ENCODE assay signal across 19 mouse cellular contexts in genomic region chr4:97854779-97855178, GRCm38 (mm10).
A peak's percentile ranks its signal among the peaks of the same experiment; 100 is the strongest.
DNase-seq lines count a peak whose midpoint lies in the region; ATAC-seq and TF ChIP-seq lines count a peak whose summit lies in the region.
"Had no signal": no experiment of that assay in that cellular context is flagged by ENCODE, and none has a peak within 500 bp of the region (broad histone marks: within the 10 kb centered on the region; RNA-seq: fewer than 3 reads in every experiment).

No protein-coding gene starts in this region.

- intact Hi-C loops in gastrocnemius, adult 2 months (cut with DNase I): no loop called here

- no peak for TF ChIP-seq EP300 in heart, postnatal 0 days (IDR thresholded peaks at IDR 0.05; ENCODE audit: low read depth)
- no peak for TF ChIP-seq EP300 in lung, postnatal 0 days (IDR thresholded peaks at IDR 0.05)

- TF ChIP-seq CTCF in gastrocnemius, adult 2 months (IDR thresholded peaks at IDR 0.05): no peak
- TF ChIP-seq CTCF in heart, postnatal 0 days (IDR thresholded peaks at IDR 0.05; ENCODE audit: low read depth): no peak
- TF ChIP-seq CTCF in lung, postnatal 0 days (IDR thresholded peaks at IDR 0.05): no peak
- TF ChIP-seq CTCF in lung, adult 2 months (IDR thresholded peaks at IDR 0.05; ENCODE audit: insufficient read depth, low read length): no peak

- H3K27me3 ChIP-seq in heart, postnatal 0 days (ENCODE audit: control insufficient read depth, insufficient read depth, low read length): no peaks in the 10 kb centered on the region
- no peaks in the 10 kb centered on the region for H3K27me3 ChIP-seq in heart, embryonic 11.5 days (ENCODE audit: control insufficient read depth, insufficient read depth, low read length)
- no peaks in the 10 kb centered on the region for H3K27me3 ChIP-seq in lung, postnatal 0 days (replicated peaks; ENCODE audit: insufficient read depth, low read length)
- H3K27me3 ChIP-seq: hindbrain, embryonic 12.5 days; kidney, embryonic 15.5 days; limb, embryonic 13.5 days had no signal

- H3K36me3 ChIP-seq in heart, postnatal 0 days (replicated peaks; ENCODE audit: control insufficient read depth, insufficient read depth, low read length): no peaks in the 10 kb centered on the region
- H3K36me3 ChIP-seq in heart, embryonic 11.5 days (ENCODE audit: control insufficient read depth, insufficient read depth, low read length): no peaks in the 10 kb centered on the region
- no peaks in the 10 kb centered on the region for H3K36me3 ChIP-seq in lung, postnatal 0 days (ENCODE audit: insufficient read depth, low read length)
- H3K36me3 ChIP-seq: embryonic facial prominence, embryonic 10.5 days; hindbrain, embryonic 12.5 days; kidney, embryonic 15.5 days; limb, embryonic 13.5 days; midbrain, embryonic 10.5 days had no signal

- peaks cover 48% of the 10 kb centered on the region for H3K4me1 ChIP-seq in heart, postnatal 0 days (ENCODE audit: control insufficient read depth, insufficient read depth)
- H3K4me1 ChIP-seq in heart, embryonic 11.5 days (ENCODE audit: control insufficient read depth, insufficient read depth, low read length): peaks cover 18% of the 10 kb centered on the region
- peaks cover 9% of the 10 kb centered on the region; the same call in 1 of the 2 replicates for H3K4me1 ChIP-seq in lung, postnatal 0 days (ENCODE audit: insufficient read depth, low read depth, low read length)
- H3K4me1 ChIP-seq in lung, adult 2 months (ENCODE audit: control insufficient read depth, insufficient read depth, low read length): peaks cover 28% of the 10 kb centered on the region
- H3K4me1 ChIP-seq: midbrain, embryonic 10.5 days had no signal

- DNase-seq in gastrocnemius, adult 2 months: no peak
- no peak for DNase-seq in gastrocnemius, postnatal 10 days
- no peak for DNase-seq in heart, postnatal 0 days (ENCODE audit: low spot score)
- DNase-seq in lung, postnatal 0 days (ENCODE audit: low spot score): peak; percentile 53
- no peak for DNase-seq in lung, adult 2 months
- no peak for DNase-seq in layer of hippocampus, postnatal 25 days (ENCODE audit: extremely low spot score in 1 of 2, low spot score in 1 of 2)
- DNase-seq: adrenal gland, adult 2 months; cerebellum, adult 9-10 months; heart, adult 18-20 months; lung, embryonic 14.5 days; retina, postnatal 1 day had no signal

- no peak overlapping the region for H3K4me2 ChIP-seq in heart, postnatal 0 days (ENCODE audit: low read depth, low read length)
- no peak overlapping the region for H3K4me2 ChIP-seq in heart, embryonic 11.5 days
- H3K4me2 ChIP-seq in lung, postnatal 0 days (replicated peaks; ENCODE audit: low read depth, low read length): no peak overlapping the region
- H3K4me2 ChIP-seq: hindbrain, embryonic 12.5 days; kidney, embryonic 15.5 days; limb, embryonic 13.5 days; lung, embryonic 14.5 days had no signal

- H3K9ac ChIP-seq in heart, postnatal 0 days (replicated peaks; ENCODE audit: low read depth, low read length): no peak overlapping the region
- H3K9ac ChIP-seq in heart, embryonic 11.5 days (ENCODE audit: low read depth, low read length): no peak overlapping the region
- no peak overlapping the region for H3K9ac ChIP-seq in lung, postnatal 0 days (replicated peaks; ENCODE audit: low read depth)
- H3K9ac ChIP-seq: hindbrain, embryonic 12.5 days; kidney, embryonic 15.5 days; limb, embryonic 13.5 days; lung, embryonic 14.5 days had no signal

- H3K27ac ChIP-seq in gastrocnemius, adult 2 months: peak overlapping the region; percentile 41; the same call in 1 of the 2 replicates
- peak overlapping the region; percentile 43 for H3K27ac ChIP-seq in heart, postnatal 0 days (ENCODE audit: low read depth)
- no peak overlapping the region for H3K27ac ChIP-seq in heart, embryonic 11.5 days (ENCODE audit: low read depth, low read length)
- peak overlapping the region; percentile 40; the same call in 1 of the 2 replicates for H3K27ac ChIP-seq in lung, postnatal 0 days (ENCODE audit: low read length)
- H3K27ac ChIP-seq: embryonic facial prominence, embryonic 10.5 days; hindbrain, embryonic 12.5 days; kidney, embryonic 15.5 days; limb, embryonic 13.5 days; midbrain, embryonic 10.5 days had no signal

- H3K4me3 ChIP-seq in gastrocnemius, adult 2 months: no peak overlapping the region
- no peak overlapping the region for H3K4me3 ChIP-seq in heart, postnatal 0 days (ENCODE audit: low read depth, low read length)
- H3K4me3 ChIP-seq in heart, embryonic 11.5 days (ENCODE audit: low read depth, low read length): no peak overlapping the region
- no peak overlapping the region for H3K4me3 ChIP-seq in lung, postnatal 0 days (ENCODE audit: low read depth, low read length)
- H3K4me3 ChIP-seq in lung, adult 2 months (replicated peaks; ENCODE audit: extremely low read depth, low read depth, low read length): no peak overlapping the region
- H3K4me3 ChIP-seq: embryonic facial prominence, embryonic 10.5 days; hindbrain, embryonic 12.5 days; kidney, embryonic 15.5 days; limb, embryonic 13.5 days; midbrain, embryonic 10.5 days had no signal

- no peak for TF ChIP-seq POLR2A in lung, adult 2 months (IDR thresholded peaks at IDR 0.05; ENCODE audit: borderline replicate concordance, extremely low read depth, low read depth, low read length)

- WGBS in heart, postnatal 0 days: 40% methylated on average over 4 of the region's 4 CpGs
- 51% methylated on average over 4 of the region's 4 CpGs for WGBS in heart, embryonic 11.5 days (ENCODE audit: insufficient replicate concordance)
- WGBS in lung, postnatal 0 days: 38% methylated on average over 4 of the region's 4 CpGs
- 29% methylated on average over 4 of the region's 4 CpGs for WGBS in lung, adult 2 months

- H3K9me3 ChIP-seq in heart, postnatal 0 days (replicated peaks; ENCODE audit: control insufficient read depth, low read length): no peaks in the 10 kb centered on the region
- no peaks in the 10 kb centered on the region for H3K9me3 ChIP-seq in heart, embryonic 11.5 days (replicated peaks; ENCODE audit: control insufficient read depth, low read length)
- no peaks in the 10 kb centered on the region for H3K9me3 ChIP-seq in lung, postnatal 0 days (ENCODE audit: low read length)
- H3K9me3 ChIP-seq: embryonic facial prominence, embryonic 10.5 days; hindbrain, embryonic 12.5 days; kidney, embryonic 15.5 days; limb, embryonic 13.5 days; midbrain, embryonic 10.5 days had no signal

- no peak for ATAC-seq in heart, postnatal 0 days (ENCODE audit: insufficient read depth, low read depth)
- no peak for ATAC-seq in heart, embryonic 11.5 days (replicated peaks; ENCODE audit: insufficient number of reproducible peaks, low FRiP score, low TSS enrichment)
- peak; percentile 25; the same call in 1 of the 2 replicates for ATAC-seq in lung, postnatal 0 days
- ATAC-seq in megakaryocyte progenitor cell, adult 5-6 weeks (replicated peaks; ENCODE audit: poor library complexity): 0 out of 2 replicates have a peak, but pooled peaks have one; percentile 40
- ATAC-seq: intestine, postnatal 0 days had no signal

Comparison
In these comparisons a context has a peak if more than half of its experiments do, and no peak if none do; other contexts are left out.
1. ATAC-seq: peak in lung, postnatal 0 days (single experiment) and megakaryocyte progenitor cell, adult 5-6 weeks (single experiment); none in heart, postnatal 0 days (single experiment) and heart, embryonic 11.5 days (single experiment).